Mouse (Mus musculus) right cerebral cortex, postnatal 25 days (tissue): ENCODE results near the gene Yipf3.

Experiments
- DNase-seq: peaks from one replicate; pipeline ENCODE4 v3.0.0; 2022

Gene Yipf3

DNA sequence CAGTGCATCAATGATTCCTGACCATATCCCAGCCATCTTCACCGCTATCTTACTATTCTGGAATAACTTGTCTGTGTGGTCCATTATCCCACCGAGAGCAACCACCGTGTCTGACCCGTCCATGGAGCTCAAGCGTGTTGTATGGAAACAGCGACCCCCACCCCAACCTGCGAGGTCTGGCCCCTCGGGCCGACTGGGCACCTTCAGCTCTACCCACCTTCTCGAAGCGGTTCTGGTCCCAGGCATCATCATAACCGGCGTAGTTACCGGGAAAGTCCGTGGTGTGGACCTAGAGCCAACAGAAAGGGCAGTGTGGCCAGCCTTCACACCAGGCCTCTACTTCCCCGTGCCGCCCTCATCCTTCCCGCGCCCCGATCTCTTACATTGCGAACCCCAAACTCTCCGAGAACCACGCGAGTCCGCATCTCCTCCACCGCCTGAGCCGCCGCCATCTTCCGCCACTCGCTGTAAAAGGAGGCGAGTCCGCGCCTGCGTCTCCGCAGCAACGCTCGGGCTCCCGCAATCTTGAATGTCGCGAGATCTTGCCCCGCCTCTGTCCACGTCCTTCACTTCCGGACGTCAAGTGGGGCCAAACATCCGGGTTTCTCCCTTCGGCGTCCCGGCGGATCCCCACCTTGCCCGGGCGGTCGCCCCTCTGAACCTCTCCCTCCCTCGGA lies at the start of gene Yipf3, which contains the start of gene Polr1c:
Gene Yipf3, plus strand, starts transcription at position 569 of the 677 bp plus-strand sequence.
Gene Polr1c, minus strand, starts transcription at position 543 of the 677 bp plus-strand sequence.
- DNase-seq: peak; percentile 94

DNA sequence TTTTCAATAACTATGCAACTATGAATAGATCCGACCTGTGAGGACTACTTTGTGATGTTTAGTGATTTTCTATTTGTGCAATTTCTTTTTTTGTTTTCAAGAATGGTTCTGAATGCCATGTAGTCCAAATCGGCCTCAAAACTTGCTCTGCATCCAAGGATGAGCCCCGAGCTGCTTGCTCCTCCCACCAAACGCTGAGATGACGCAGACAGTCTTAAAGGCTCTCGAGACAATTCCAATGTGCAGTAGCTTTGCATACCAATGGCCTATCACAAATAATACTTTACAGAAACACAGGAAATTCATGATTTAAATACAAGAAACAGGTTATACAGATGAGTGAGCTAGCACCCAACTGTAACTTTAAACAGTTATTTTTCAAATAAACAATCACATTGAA lies 46.7 kb upstream of the Yipf3 start:
- no peak for DNase-seq

DNA sequence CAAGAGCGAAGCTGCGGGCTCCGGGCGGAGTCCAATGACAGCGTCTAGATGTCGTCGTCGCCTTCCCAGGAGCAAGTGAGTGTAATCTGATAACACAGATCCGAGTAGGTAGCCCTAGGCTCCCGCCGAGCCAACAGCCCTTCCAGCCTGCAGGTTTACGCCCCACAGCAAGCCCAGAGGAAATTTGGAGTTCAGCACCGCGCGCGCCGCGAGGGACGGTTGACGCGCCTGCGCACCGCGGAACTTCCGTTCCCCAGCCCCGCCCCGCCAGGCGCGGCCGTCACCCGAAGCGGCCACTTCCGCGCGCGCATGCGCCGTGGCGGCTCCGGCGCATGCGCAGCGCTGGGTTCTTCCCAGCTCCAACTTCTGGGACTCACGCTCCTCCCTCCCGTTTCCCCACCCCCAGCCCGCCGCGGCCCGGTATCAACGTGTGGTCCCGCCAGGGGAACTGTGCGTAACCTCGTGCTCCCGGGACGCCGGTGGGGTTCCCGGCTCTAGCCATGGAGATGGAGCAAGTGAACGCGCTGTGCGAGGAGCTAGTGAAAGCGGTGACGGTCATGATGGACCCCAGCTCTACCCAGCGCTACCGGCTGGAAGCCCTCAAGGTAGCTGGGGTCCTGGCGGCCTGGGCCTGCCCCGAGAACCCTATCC lies 45.3 kb upstream of the Yipf3 start, which contains the start of the genes Polh and Xpo5:
Gene Polh, minus strand, starts transcription at position 225 of the 651 bp plus-strand sequence.
Gene Xpo5, plus strand, starts transcription at position 362 of the 651 bp plus-strand sequence.
- DNase-seq: peak; percentile 92

DNA sequence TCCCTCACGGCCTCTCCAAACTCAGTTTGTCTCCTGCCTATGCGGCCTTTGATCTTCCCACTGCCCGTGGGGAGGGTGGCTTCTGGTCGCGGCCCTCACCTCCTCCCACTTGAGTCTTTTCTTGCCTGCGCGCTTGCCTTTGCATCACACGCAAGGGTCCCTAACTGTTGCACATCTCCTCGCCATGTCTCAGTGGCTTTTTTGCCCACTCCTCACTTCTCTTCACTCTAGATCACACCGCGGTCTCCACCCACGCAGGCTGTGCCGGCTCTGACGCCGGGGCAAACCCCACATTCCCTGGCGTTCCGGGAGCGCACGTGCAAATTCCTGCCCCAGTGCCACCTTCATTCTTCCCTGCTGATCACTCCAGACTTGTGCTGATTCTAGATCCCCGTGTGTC lies 44.8 kb upstream of the Yipf3 start:
- no peak for DNase-seq

DNA sequence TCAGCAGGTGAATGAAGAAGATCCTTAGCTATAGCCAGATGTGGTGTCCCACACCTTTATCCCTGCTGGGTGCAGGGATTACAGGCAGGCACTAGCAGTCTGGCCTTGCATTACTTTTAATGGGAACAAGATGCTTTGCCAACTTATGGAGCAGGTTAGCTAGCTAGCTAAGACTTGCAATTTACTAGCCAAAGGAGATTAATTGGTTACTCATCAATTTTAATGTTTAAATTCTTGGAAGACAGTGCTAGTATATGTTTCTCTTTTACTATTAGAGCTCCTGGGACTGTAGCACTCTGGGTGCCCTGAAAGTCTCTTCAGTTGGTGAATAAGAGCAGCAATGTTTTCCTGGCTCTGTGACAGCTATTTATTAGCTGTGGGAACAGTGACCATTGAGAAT lies 41.2 kb upstream of the Yipf3 start:
- DNase-seq: no peak

DNA sequence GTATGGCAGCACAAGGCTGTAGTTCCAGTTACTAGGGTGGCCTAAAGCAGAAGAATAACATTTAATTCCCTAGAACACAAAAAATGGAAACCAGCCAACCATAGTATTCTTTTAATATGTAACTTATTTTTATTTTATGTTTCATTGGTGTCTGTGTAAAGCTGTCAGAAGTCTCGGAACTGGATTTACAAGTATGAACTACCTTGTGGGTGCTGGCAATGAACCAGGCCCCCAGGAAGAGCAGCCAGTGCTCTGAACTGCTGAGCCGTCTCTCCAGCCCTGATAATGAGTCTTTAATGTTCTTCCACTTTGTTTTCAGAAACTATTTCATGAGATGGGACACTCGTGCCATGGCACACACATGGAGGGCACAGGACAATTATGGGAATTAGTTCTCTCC lies 37.3 kb upstream of the Yipf3 start:
- DNase-seq: no peak

DNA sequence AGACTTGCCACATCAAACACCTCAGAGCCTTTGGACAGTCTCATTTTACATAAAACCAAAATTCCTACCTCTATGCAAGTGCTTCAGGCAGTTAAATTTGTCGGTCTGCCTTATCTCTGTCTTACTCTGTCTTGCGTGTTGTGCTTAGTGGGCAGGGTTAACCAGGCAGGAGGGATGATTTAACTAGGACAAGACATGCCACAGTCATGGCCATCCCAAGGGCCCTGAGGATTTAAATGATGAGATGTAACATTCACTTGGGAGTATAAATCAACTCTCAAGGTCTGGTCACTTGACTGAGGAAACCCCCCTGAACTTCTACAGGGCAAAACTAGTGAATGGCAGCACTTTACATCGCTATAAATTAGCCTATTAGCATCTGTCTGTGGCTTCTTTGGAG lies 26.3 kb upstream of the Yipf3 start:
- no peak for DNase-seq

DNA sequence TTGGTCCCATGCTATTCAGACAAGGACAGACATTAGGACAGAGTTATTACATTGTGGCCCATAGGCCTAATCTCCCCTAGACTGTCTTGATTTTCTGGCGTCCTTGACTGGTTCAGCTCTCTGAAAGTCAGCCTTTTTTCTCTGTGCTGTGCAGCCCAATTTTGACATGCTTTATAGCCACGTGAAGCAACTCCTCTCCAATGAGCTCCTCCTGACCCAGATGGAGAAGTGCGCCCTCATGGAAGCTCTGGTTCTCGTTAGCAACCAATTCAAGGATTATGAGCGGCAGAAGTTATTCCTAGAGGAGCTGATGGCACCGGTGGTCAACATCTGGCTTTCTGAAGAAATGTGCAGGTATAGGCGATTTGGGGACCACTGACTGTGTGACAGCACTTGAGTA lies 20.3 kb upstream of the Yipf3 start:
- DNase-seq: no peak

DNA sequence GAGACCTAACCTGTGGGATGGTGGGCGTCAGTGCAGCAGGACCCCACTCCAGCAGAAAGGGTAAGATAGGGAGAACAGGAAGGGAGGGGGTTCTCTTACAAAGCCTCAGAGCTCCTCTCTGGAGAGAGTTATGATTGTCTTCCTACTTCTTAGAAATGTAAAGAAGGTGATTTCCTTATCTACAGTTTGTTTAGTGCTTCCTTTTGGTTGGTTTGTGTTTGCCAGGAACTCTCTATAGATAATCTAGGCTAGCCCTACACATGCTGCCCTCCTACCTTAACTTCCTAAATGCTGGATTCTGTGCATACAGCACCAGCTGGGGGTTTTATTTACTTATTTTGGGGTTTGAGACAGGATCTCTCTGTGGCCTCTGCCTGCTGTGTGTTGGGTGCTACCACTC lies 11.8 kb upstream of the Yipf3 start:
- DNase-seq: no peak

DNA sequence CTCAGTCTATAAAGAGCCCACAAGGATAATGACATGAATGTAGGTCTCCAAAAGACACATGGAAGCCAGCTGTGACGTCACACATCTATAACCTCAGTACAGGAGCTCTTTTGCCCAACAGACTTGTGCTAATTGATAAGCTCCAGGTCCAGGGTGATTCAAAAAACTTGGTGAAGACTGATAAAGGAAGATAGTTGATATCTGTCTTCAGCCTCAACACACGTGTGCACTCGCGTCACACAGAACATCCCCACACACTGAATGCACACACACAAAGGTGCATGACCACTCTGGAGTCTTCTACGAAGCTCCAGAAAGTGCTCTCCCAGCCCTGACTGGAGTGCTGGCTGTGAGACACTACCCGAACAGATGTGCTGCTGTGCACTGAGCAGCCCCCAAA lies 10.8 kb upstream of the Yipf3 start:
- DNase-seq: no peak

DNA sequence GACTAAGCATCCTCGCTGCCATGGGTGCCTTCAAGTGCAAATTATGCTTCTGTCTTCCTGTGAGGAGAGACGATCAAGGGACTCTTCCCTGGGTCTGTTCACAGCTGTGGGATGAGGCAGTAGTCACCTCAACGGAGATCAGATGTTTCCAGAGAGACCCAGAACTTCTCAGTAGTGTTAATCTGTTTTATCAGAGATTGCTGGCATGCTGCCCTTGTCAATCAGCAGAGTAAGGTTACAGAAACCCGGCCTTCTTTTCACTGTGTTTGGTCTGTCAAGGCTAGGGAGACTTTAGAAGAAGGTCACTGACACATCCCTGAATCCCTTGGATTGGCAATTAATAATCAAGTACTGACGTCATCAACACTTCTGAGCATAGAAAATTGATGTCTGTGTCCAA lies 10.4 kb upstream of the Yipf3 start:
- no peak for DNase-seq

DNA sequence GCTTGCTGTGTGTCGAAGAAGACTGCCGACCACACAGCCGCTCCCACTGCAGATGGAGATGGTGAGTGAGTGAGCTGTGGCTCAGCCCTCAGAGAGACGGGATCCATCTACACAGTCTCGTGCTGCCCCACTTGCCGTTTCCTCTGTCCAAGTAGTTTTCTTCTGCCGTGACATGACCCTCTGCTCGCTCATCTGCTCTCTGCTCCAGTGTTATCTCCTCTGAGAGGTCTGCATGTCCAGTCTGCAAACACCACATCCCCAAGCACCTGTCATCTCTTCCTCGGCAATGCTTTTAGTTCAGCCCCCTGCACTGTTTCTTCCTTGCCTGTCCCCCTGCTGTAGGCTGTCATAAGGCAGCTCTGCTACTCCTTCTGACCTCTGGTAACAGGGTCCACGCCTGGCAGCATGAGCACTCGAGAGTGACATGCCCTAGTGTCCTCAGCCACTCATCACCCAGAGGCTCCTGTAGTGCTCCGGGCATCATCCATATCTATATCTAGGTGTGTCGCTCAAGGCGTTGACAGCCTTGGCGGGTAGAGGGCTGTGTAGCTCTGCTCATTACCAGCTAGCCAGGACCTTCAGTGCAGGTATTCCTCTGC lies 8.3 kb upstream of the Yipf3 start:
- DNase-seq: no peak

DNA sequence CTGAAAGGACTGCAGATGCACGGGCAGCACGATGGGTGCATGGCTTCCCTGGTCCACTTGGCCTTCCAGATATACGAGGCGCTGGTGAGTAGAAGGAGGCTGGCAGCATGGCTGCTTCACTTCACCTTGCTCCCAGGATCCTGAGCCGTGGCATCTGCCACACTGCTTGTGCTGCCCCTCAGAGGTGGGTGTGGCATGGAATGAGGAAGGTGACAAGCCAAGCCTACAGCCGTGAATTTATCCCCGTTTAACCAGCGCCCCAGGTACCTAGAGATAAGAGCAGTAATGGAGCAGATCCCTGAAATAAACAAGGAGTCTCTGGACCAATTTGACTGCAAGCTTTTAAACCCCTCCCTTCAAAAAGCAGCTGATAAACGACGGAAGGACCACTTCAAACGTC lies 6.4 kb upstream of the Yipf3 start:
- DNase-seq: no peak

DNA sequence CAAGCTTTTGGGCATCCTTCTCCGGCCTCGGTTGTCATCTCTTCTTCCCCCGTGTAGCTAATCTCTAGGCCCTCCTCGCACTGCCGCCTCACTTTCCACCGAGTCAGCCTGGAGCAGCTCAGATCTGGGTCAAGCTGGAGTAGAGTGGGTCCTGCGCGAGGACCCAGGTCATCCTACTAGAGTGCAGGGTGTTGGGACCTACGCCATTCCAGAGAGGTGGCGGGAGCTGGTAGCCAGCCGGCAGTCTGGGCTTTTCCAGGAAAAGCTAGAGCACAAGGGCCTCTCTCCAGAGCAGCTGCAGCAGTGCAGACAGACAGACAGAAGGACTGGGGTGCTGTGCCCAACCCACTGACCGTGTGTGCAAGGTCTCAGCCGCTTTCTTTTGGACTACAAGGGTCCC lies 5.6 kb upstream of the Yipf3 start:
- DNase-seq: no peak

DNA sequence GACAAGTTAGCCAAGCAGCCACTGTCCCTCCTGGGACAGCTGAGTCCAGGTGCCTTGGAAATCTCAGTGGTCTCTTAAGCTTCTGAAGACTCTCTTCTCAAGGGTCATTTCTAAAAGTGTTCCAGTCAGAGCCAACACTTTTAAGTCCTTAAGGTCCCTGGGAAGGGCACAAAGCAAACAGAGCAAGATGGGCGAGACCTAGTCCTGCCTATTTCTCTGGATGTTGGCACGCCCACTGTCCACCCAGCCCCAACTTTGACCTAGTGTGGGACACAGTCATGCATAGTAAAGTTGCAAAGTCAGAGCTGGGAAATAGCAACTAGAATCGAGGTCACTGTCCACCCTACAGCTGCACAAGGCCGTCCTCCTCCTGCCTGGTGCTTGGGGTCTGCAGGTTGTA lies 4.9 kb upstream of the Yipf3 start:
- no peak for DNase-seq

DNA sequence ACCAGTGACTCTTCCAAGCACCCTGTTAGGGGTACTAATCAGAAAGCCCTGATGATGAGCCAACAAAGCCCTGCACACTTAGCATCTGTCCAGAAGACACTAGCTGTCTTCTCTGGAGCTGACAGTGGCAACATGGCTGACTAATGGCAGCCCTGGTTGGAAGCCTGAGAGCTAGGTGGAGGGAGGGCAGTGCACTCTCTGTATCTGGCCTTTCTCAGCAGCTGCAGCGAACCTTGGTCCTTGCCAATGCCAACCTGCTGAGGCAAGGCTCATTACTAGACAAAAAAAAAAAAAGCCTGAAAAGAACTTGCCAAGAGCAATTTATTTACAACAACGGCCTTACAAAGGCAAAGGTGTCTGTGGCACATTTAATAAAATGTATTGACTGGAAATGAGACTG lies 4.3 kb upstream of the Yipf3 start:
- DNase-seq: no peak

DNA sequence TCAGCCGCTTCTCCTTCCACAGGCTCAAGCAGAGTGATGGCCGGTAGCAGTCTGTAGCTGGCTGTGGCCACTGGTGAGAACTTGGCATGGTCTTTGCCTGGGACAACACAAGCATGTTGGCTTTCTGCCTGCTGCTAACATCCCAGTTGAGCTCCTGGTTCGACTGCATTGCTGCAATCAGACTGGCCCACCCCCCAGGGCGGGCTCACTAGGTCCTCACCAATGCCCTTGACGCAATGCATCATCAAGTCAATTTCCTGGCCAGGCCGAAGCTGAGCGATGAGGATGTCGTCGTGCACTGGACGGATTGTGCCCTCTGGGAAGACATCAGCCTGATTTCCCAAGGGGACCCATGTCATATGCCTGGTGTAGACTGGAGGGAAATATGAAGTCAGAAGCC lies 3.3 kb upstream of the Yipf3 start:
- no peak for DNase-seq

DNA sequence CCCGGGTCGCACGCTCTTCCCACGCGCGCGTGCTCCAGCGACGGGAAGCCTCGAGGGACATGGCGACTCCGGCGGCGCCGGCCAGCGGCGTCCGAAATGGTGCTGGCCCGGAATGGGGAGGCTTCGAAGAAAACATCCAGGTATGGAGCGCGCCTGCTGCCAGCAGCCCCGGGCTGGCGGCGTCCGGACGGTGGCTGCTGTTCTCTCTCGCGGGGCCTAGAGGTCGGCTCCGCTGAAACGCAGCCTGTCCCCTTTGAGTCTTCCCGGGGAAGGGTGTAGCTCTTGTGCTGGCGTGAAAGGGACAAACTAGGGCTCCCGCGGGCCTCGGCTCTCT lies 276 bp downstream of the Yipf3 start:
- no peak for DNase-seq

DNA sequence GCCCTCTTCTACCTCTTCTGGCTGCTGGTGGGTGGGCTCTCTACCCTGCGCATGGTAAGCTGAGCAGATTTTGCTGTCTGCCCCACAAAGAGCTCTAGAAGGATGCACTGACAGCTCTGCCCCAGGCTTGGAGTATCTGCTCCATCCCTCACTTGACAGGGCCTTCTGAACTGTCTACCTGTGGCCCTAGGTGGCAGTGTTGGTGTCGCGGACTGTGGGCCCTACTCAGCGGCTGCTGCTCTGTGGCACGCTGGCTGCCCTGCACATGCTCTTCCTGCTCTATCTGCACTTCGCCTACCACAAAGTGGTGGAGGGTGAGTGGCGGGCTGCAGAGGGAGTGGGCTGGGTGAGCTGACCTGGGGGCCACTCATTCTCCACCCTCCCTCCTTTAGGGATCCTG lies 3.3 kb downstream of the Yipf3 start:
- DNase-seq: no peak

DNA sequence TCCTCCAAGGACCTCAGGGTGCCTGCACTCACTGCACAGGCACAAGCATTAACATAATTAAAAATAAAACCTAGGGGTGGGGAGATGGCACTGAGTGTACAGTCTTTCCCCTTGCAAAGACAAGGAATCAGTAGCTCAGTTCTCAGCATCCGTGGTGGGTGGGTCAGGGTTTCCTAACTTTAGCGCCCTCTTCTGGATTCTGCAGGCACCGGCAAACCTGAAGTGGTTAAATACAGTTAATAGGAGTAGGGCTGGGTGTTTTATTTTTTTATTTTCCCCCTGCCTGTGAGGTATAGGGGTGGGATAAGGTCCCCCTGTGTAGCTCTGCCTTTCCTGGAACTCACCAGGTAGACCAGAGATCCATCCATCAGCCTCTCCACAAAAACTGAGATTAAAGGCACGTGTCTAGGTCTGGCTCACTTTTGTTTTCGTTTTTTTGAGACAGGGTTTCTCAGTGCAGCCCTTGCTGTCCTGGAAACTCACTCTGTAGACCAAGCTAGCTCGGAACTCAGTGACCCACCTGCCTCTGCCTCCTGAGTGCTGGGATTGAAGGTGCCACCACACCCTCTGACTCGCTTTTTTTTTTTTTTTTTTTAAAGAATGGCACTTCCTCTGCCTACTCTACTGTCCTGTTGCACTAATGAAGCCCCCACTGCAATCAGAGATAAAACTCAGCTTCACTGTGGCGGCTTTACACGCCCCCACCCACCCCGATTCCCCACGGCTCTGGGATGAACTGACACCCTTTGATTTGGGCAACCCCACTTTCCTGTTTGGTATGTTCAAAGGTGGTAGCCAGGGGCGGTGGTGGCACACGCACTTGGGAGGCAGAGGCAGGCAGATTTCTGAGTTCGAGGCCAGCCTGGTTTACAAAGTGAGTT lies 4.9 kb downstream of the Yipf3 start:
- no peak for DNase-seq

DNA sequence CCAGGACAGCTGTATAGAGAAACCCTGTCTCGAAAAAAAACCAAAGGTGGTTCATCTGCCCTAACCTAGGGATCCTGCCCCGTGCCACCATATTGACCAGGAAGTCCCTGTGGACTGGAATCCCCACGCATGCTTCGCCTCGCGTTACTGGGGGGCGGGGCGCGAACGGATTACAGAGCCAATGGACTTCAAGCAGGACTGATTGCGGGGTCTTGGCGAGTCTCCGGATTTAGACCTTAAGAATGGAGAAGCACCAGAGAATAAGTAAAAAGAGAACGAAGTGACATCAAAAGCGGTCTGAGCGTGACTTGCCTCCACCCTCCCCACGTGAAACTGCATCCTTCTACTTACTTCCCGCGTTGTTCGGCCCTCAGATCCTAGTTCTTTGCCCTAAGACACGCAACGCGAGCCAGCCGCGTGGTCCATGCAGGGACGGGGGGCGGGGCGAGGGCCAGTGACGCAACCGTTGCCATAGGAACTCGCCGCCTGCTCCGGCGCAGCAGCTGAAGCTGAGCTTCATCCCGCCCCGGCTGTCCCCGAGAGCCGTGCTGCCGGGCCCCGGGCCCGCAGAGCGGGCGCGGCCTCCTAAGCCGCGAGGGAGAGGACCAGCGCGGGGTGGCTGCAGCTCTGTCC lies 5.7 kb downstream of the Yipf3 start, which contains the start of gene Lrrc73:
Gene Lrrc73, plus strand, starts transcription at position 80 of the 633 bp plus-strand sequence.
- DNase-seq: peak; percentile 95

DNA sequence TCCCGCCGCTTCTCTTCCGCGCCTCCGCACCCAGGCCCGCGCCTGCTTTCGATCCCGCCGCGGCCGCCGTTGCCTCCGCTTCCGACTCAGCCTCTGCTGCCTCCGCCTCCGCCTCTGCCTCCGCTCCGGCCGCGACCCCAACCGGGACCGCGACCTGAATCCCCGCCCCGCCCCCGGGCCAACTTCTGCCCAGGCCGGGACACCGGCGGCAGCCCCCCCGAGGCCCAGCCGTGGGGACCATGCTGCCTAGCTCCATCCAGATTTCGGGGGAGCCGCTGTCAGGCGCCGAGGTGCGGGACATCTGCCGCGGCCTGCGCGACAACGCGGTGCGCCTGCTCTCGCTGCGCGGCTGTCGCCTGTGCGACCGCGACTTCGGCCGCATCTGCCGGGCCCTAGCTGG lies 6.2 kb downstream of the Yipf3 start:
- DNase-seq: no peak

DNA sequence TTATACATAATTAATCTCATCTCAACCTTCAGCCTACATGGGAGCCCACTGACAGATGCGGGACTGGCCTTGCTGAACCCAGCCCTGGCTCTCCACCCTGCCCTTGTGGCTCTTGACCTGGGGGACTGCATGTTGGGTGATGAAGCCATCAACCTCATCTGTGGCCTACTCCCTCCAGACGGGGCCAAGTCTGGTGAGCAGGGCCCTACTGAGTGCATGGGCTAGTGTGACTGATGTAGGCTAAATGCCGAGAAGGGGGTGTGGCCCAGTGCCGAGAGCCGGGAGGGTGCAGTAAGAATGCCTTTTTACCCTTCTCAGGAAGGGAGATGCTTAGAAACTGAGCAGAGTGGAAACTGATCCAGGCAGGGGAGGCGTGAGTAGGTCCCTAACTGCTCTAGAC lies 7.3 kb downstream of the Yipf3 start:
- DNase-seq: no peak
